Mouse (Mus musculus): ENCODE results near the gene Tlr4. TPM values are rescaled to one million over a fixed set of nuclear protein-coding genes. Genes with fewer than 3 reads are reported as not detected.

Tlr4 gene
- 10 to 100 TPM in 1 of 2 experiments, 1 to 10 TPM in 1; 8.1 to 11.0 TPM for total RNA-seq (2021)
- long read RNA-seq, experiment 1, full-length matches to known transcripts: 1 of 2 reads
- long read RNA-seq, experiment 1, partial matches to known transcripts: 0 of 2 reads
- long read RNA-seq, experiment 1, other reads (novel, unspliced or antisense): 1 of 2 reads
- long read RNA-seq, experiment 2, full-length matches to known transcripts: 4 of 6 reads
- long read RNA-seq, experiment 2, partial matches to known transcripts: 0 of 6 reads
- long read RNA-seq, experiment 2, other reads (novel, unspliced or antisense): 2 of 6 reads

- DNase-seq (ENCODE audit: low spot score in 2 of 2): peak; percentile 42 to 71
Measured at GRCm38 (mm10) chr4:66827463-66828162, at the start of gene Tlr4. Gene Tlr4, plus strand, starts transcription at chr4:66827584.

GRCm38 (mm10) chr4:66794283-66794682, 33.1 kb upstream of the Tlr4 start:
- DNase-seq (ENCODE audit: low spot score in 2 of 2): no peak

- DNase-seq (ENCODE audit: low spot score in 2 of 2): no peak
Measured at GRCm38 (mm10) chr4:66796683-66797082, 30.7 kb upstream of the Tlr4 start.

GRCm38 (mm10) chr4:66804552-66805301, 22.7 kb upstream of the Tlr4 start:
- no peak for DNase-seq (ENCODE audit: low spot score in 2 of 2)

GRCm38 (mm10) chr4:66805747-66806146, 21.6 kb upstream of the Tlr4 start:
- no peak for DNase-seq (ENCODE audit: low spot score in 2 of 2)

- no peak for DNase-seq (ENCODE audit: low spot score in 2 of 2)
Measured at GRCm38 (mm10) chr4:66816364-66817026, 10.9 kb upstream of the Tlr4 start.

- DNase-seq (ENCODE audit: low spot score in 2 of 2): no peak
Measured at GRCm38 (mm10) chr4:66821171-66821570, 6.2 kb upstream of the Tlr4 start.

GRCm38 (mm10) chr4:66821764-66822163, 5.6 kb upstream of the Tlr4 start:
- DNase-seq (ENCODE audit: low spot score in 2 of 2): no peak

- DNase-seq (ENCODE audit: low spot score in 2 of 2): peak in 1 of 2 experiments; percentile 10
Measured at GRCm38 (mm10) chr4:66828163-66828668, 832 bp downstream of the Tlr4 start.

GRCm38 (mm10) chr4:66828686-66829085, 1.3 kb downstream of the Tlr4 start:
- DNase-seq (ENCODE audit: low spot score in 2 of 2): no peak

- DNase-seq (ENCODE audit: low spot score in 2 of 2): no peak
Measured at GRCm38 (mm10) chr4:66838071-66838470, 10.7 kb downstream of the Tlr4 start.

- no peak for DNase-seq (ENCODE audit: low spot score in 2 of 2)
Measured at GRCm38 (mm10) chr4:66843255-66843654, 15.9 kb downstream of the Tlr4 start.

- DNase-seq (ENCODE audit: low spot score in 2 of 2): no peak
Measured at GRCm38 (mm10) chr4:66852011-66852410, 24.6 kb downstream of the Tlr4 start.

GRCm38 (mm10) chr4:66856992-66857391, 29.6 kb downstream of the Tlr4 start:
- no peak for DNase-seq (ENCODE audit: low spot score in 2 of 2)

- no peak for DNase-seq (ENCODE audit: low spot score in 2 of 2)
Measured at GRCm38 (mm10) chr4:66869919-66870318, 42.5 kb downstream of the Tlr4 start.

- DNase-seq (ENCODE audit: low spot score in 2 of 2): no peak
Measured at GRCm38 (mm10) chr4:66872026-66872425, 44.6 kb downstream of the Tlr4 start.

- no peak for DNase-seq (ENCODE audit: low spot score in 2 of 2)
Measured at GRCm38 (mm10) chr4:66873342-66873741, 46.0 kb downstream of the Tlr4 start.

- no peak for DNase-seq (ENCODE audit: low spot score in 2 of 2)
Measured at GRCm38 (mm10) chr4:66875751-66876150, 48.4 kb downstream of the Tlr4 start.

GRCm38 (mm10) chr4:66877609-66878008, 50.2 kb downstream of the Tlr4 start:
- no peak for DNase-seq (ENCODE audit: low spot score in 2 of 2)

- no peak for DNase-seq (ENCODE audit: low spot score in 2 of 2)
Measured at GRCm38 (mm10) chr4:66881496-66881895, 54.1 kb downstream of the Tlr4 start.

- no peak for DNase-seq (ENCODE audit: low spot score in 2 of 2)
Measured at GRCm38 (mm10) chr4:66883264-66883663, 55.9 kb downstream of the Tlr4 start.
